Mouse (Mus musculus) layer of hippocampus, adult 9-10 months (tissue): ENCODE data around the gene Sipa1l3.

Source experiments
- DNase-seq: peaks from one replicate; pipeline ENCODE4 v3.0.0; 2022; ENCODE audit warnings: low spot score

The Sipa1l3 gene

DNA sequence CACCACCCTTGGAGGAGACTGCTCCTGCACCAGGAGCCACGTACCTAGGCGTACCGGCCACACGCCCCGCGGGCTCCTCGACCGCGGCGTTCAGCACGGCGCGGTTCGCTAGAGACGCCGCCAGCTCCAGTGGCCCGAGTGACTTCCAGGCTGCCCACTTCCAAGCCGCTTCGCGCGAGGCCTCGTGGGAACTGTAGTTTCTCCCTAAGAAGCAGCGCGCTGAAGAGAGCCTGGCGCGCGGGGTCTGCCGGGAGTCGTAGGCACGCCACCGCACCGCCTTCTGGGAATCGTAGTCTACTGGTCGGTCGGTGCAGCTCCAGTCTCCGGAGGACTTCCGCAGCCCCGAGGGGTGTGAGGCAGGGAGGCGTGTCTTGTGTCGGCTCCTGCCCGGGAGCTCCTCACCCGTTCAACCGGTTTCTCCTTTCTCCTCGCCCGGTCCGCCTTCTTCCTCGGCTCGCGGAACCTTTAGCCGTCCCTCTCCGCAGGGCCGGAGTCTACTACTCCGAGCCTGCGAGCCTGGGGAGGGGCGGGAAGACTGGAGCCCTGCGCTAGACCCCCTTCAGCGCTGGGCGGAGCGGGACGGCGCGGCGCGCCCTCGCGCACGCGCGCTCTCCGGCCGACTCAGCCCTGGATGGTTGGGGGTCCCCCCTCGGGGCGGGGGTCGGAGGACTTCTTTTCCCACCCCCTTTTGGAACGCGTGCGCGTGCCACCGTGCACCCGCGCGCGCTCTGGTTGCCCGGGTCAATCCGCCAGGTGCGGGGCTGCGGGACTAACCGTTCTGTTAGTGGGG lies at the start of gene Sipa1l3:
Gene Sipa1l3, minus strand, starts transcription at position 221 of the 790 bp plus-strand sequence.
- DNase-seq: peak; percentile 92

DNA sequence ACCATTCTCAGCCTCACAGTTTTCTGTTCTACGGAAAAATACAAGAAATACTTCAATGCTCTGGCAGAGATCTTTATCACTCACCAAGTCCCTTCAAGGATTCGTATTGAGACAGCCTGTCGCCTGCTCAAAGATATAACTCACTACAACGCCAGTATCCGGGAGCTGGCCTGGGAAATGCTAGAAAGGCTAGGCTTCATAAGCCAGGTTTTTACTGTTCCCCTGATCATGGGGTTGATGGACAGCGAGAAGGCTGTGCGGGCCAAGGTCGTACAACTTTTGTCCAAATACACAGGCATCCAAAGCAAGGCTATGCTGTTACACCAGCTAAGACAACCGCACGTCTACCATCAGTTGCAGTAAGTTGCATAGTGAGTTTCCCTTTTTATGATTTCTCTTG lies 44.6 kb upstream of the Sipa1l3 start:
- DNase-seq: no peak

DNA sequence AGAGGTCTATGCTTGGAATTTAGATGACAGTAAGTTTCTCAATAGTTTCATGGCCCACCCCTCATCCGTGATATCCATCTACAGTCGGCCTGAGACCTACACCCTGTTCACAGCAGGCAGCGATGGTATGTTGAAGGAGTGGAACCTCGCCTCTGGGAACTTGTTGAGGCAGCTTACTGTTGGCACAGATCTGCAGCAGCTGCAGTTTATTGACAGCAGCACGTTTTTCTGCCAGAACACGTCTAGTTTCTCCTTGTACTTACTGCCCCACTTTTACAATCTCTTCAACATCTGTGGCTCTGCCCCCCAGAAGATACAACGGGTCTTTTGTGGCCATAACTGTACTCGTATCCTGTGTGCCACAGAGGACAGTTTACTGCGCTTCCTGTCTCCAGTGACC lies 42.6 kb upstream of the Sipa1l3 start:
- DNase-seq: no peak

DNA sequence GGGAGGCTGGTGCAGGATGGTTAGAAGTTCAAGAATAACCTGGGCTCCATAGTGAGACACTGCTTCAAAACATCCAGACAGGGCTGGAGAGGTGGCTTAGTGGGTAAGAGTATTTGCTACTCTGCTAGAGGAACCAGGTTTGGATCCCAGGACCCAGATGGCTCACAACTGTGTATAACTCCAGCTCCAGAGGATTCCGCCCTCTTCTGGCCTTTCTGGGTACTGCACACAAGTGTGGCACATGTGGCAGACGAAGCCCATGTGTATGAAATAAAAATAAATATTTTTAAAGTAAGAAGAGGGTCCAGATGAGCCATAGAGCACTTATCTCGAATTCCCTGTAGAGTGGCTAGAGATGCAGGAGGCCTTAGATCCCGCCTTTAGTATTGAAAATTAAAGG lies 40.8 kb upstream of the Sipa1l3 start:
- DNase-seq: no peak

DNA sequence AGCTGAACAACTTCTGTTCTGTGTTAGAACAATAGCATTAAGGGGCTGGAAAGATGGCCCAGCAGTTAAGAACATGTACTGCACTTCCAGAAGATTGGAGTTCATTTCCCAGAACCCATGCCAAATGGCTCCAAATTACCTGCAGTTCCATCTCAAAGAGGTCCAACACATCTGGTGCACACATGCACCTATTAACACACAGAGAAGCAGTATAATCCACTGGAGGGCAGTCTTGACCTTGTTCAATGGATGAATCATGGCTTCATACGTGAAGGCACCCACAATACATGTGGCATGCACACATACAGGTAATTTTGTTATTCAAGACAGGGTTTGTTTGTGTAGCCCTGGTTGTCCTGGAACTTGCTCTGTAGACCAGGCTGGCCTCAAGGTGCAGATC lies 40.3 kb upstream of the Sipa1l3 start:
- DNase-seq: no peak

DNA sequence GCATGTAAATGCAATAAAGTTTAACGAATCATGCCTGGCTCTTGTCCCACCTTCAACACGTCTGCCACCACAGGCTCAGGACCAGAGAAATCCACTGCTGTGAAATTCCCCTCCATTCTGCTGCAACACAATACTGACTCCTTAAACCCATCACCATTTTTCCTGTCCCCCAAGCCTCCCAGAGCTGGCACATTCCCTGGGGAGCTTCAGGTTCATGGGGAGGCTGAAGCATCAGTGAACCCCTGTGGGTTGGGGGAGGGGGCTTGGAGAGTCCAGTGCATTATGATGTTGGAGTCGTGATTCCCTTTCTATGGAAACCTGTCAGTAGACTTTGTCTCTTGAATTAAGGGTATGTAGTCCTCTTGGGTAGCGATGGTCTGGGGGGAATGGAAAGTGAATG lies 37.8 kb upstream of the Sipa1l3 start:
- DNase-seq: no peak

DNA sequence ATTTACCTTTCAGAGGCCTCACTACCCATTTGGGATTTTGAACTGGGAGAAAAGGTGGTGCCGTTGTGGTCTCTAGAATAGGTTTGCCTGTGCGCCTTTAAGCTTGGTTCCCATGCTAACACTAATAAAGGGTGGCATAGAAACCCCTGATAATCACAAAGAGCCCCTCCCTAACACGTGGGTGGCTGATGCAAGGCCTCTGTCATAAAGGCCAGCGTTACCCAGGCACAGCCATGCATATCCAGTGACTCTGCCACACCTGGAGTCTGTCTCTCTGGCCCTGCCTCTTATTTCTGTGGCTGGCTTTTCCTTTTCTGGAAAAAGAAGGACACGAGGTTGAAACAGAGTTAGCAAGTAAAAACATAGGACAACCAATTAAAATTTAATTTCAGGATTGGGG lies 37.1 kb upstream of the Sipa1l3 start:
- DNase-seq: no peak

DNA sequence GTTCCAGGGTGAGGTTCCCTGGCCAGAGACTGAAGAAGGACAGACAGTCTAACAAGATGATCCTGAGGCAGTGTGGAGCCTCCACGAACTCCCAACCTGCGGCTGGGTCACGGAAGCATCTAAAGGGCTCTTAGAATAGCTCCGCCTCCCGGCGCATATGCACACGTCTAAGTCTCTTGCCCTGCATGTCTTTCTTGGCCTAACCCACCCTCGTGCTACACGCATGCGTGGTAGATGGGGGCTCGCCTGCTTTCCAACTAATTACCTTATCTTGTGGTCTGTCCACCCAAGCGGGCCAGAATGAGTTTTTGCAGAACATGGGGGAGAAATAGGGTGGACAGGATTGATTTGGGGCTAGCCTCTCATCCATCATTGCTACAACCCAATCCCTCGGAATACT lies 36.6 kb upstream of the Sipa1l3 start:
- no peak for DNase-seq

DNA sequence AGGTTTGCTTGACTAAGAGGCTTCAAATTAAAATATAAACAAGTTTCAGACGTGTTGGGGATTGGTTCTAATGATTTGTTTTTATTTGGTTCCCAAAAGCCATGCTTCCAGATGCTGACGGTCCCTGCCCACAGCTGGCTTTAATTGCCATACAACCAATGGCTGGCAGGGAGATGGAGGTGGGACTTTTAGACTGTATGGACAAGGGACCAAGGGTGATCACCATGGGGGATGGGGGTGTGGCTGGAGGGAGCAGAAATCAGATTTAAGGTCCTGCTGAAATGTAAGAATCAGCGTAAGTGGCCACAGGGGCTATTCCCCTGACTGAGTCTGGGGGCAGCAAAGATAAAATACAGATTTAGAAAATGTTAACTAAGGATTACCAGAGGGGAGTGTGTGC lies 32.2 kb upstream of the Sipa1l3 start:
- no peak for DNase-seq

DNA sequence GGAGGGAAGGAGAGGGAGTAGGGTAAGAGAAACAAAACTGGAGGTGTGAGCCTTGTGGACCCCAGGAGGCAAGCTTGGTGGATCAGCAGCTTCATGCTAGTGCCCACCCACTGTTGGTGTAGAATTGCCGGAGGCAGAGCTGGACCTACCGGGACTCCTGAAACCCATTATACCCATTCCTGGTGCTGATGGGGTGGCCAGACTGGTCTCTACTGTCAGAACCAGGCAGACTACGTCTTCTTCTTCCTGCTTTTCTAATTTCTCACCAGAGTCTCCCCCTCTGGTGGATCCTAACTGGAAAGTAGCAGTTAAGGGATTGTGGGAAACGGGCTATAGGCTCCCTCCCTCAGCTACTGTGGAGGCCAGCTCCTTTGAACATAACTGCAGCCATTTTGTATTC lies 23.2 kb upstream of the Sipa1l3 start:
- no peak for DNase-seq

DNA sequence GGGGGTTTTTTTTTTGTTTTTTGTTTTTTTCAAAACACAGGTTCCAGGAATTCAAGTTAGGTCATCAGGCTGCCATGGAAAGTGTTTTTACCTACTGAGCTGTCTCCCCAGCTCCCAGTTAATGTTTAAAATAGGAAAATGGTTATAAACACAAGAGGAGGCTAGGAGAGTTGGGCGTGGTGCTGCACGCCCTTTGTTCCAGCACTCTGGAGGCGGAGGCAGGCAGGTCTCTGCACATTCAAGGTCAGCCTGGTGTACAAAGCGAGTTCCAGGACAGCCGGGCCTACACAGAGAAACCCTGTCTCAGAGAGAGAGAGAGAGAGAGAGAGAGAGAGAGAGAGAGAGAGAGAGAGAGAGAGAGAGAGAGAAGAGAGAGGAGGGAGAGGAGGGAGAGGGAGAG lies 22.7 kb upstream of the Sipa1l3 start:
- no peak for DNase-seq

DNA sequence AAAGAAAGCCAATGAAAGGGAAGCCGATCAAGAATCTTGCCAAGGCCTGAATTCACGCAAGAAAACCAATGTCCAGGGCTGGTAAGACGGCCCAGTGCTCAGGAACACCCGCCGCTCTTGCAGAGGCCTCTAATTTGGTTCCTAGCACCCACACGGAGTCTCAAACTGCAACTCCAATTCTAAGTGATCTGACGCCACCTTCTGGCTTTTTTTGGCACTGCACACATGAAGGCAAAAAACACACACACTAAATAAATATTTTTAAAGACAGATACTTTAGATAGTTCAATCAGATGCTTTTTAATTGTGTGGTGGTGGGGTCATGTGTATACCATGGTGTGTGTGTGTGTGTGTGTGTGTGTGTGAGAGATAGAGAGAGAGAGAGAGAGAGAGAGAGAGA lies 22.2 kb upstream of the Sipa1l3 start:
- DNase-seq: no peak

DNA sequence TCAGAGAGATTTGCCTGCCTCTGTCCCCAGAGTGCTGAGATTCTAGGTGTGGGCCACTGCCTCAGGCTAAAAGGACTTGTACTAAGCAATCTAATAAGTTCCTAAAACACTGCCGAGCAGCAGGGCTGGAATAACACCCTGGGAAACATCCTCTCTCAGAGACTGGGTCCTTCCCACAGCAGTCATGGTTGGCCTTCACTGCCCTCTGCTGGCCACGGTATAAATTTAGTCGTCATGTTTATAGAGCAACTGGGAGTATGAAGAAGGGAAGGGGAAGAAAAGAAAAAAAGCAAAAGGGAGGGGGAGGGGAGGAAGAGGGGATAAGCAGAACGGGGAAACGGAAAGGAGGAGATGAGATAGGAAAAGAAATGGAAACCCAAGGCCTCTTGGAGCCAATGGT lies 5.3 kb upstream of the Sipa1l3 start:
- DNase-seq: peak; percentile 50

DNA sequence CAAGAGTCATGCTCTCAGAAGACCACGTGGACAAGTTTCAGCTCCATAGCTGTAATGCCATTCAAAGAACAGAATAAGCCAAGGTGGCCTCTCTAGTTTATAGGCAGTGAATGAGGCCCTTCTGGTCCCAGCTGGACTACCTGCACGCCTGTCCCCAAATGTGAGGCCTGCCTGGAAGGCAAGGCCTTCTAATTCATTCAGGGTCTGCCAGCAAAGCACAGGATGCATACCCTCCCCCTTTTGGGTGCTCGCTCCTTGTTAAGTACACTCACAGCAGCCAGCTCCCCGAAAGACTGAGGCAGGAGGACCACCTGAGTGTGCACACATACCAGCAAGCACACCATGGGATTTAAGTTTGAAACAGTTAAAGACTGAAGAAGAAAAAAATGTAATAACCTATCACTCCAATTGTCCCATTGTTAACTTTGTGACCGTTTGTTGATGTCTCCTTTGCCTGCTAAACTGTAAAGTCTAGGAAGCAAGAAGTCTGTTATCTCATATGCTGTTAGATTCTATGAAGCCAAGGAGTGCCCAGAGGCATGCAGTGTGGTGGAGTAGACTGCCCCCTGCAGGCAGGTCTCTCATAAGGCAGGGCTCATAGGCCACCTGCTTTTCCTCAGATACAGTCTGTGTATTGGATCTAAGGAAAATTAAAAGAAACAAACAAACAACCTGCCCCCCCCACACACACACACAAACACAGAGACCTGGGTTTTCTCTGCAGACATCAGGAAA lies 3.6 kb upstream of the Sipa1l3 start:
- peak; percentile 80 for DNase-seq

DNA sequence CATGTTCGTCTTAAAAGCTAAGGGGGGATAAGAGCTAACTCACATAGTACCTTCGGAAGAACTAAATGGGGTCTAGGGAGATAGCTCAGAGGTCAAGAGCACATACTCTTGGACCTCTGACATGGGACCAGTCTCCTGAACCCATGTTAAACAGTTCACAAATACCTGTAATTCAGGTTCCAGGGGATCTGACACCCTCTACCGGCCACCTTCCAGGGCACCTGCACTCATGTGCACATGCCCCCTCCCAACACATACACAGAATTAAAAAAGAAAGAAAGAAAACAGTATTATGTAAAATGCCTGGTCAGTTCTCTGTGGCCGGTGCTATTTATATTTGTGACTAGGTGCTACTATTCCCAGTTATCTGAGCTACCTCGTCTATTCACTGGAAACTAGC lies 2.9 kb upstream of the Sipa1l3 start:
- no peak for DNase-seq

DNA sequence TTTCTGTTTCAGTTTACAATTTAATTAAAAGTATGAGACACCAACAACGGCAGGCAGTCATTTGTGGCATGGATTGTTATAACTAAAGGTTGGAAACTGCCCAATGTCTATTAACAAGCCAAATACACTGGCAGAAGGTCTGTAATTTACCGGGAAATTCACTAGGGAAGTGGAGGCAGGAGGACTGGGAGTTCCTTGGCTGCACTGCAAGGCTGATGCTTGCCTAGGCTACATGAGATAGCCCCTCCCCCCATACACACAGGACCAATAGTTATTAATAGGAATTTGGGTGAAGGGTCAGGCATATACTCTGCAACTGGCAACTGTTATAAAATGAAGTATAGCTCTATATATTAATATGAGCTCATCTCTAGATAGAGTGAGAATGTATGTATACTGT lies 2.4 kb upstream of the Sipa1l3 start:
- DNase-seq: no peak

DNA sequence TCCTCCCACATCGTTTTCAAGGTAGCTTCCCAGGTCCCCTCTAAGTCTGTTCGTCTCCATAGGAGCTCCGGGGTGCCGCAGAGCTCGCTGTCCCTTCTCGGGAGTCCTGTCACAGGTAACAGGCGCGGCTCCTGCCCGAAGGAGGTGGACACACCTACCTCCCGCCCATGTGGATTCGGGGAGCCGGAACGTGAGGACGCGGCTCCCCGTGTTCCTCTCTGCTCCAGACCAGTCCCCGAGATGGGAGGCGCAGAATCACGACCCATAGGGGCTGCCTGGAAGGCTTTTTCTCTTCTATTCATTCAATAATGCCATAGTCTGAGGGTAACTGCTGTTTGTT lies 740 bp upstream of the Sipa1l3 start:
- DNase-seq: no peak

DNA sequence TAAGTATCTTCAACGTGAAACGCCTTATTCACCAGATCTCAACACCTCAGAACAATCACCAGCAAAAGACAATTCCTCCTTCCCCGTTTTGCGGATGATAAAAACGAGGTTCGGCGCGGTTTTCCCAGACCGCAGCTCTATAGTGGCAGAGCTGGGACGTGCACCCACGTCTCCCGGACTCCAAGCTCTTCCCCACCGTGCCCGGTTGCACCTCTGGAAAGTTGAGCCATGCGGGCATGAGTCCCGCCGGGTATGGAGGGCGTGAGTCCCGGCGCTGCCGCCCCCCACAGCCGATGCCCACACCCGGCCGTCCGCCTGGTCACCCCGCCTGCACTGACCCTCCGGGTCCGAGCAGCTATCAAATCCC lies 404 bp downstream of the Sipa1l3 start:
- DNase-seq: no peak

DNA sequence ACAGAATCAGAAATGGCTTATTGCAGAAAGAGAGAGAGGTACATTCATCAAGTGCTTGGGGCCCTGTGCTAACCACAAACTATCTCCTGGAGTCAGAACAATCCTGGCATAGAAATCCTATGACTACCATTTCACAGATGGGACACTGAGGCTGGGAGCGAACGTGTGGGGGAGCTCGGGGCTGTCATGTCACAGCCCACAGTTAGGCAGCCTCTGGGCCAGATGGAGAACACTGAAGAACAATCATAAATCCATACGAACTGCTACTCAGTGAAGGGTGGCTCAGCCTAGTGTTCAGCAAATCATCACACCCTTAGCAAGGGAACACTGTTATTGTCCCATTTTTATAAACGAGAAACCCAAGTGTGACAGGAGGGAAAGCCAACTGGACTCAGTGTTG lies 1.3 kb downstream of the Sipa1l3 start:
- no peak for DNase-seq

DNA sequence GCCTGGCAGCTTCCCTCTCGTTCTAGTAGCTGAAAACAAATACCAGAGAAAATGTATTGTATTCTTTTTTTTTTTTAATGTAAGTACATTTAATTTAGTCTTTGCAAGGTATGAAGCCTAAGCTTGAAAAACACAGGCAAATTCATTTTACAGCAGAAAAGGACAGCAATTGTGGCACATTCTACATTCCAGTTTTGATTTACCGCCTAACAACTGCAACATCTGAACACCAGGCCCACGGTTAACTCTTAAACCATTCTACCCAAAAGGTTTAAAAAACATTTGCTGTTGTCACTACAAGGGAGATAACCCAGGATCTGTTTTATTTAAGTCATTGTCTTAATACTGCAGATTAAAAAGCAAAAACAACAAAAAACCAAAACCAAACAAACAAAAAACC lies 2.8 kb downstream of the Sipa1l3 start:
- no peak for DNase-seq

DNA sequence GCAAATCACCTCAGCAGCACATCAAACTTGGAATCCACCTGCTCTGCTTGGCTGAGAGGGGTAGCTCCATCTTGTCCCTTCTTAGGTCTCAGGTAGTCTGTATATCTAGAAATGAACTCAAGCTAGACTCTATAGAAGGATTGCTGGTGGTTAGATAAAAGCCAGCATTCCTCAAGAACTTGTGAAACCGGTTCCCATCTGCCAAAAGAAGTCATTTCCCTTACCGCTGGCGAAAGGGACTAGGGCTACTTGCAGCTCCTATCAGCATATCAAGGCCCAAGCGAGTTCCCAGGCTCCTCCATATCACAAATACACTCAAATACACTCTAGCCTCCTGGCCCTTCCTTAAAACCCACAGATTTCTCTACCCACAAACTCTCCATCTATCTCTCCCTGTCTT lies 5.7 kb downstream of the Sipa1l3 start:
- DNase-seq: no peak

DNA sequence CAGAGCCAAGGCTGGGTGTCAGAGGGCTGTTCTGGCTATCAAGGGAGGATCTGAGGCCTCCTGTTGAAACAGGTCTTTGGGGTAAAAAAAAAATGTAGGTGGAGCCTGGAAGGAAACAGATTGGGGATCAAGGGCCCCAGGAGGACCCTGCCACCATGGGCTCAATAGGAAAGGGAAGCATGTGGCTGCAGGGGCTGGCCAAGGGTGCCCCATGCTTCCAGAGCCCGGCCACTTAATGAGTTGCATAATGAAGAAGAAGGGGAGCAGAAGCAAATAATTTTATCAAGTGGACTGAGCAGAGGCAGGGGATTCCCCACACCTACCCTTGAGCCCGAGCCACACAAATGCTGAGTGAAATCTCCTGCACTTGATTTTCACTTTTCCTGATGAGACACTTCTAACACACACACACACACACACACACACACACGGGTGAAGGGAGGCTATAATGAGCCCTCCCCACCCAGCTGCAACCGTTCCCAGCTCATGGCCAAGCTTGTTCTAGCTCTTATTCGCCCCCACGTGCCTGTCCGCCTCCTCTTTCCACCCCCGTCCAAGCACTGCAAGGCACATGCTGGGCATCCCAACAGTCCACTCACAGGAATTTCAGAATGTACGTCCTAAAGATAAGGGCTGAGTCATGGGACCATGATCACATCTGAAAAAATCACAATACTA lies 6.7 kb downstream of the Sipa1l3 start:
- no peak for DNase-seq

DNA sequence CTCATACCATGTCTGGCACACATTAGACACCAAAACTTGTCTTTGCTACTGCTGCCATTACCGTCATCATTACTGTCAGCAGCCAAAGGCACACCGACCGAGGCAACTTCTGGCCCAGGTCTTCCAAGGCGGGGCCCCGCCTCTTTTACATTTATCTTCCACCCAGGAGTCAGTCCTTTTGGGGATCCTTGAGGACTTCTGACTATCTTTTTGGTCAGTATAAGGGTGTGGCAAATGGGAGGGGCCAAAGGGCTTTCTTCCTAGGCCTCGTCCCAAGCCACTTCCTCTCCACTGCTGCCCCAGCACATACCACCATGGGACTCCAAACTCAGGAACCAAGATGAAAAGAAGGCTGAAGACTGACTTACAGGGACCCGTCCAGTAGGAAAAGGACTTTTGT lies 9.9 kb downstream of the Sipa1l3 start:
- no peak for DNase-seq
